ENCODE assay signal across 10 mouse cellular contexts in genomic region chr1:165610321-165610999, GRCm38 (mm10). TPM values are rescaled to one million over a fixed set of nuclear protein-coding genes. Genes with fewer than 3 reads are reported as not detected.
DNase-seq lines count a peak whose midpoint lies in the region; ATAC-seq and TF ChIP-seq lines count a peak whose summit lies in the region.
"Had no signal": no experiment of that assay in that cellular context is flagged by ENCODE, and none has a peak within 500 bp of the region (broad histone marks: within the 10 kb centered on the region; RNA-seq: fewer than 3 reads in every experiment).

No protein-coding gene starts in this region.

- 67% methylated on average over 9 of the region's 9 CpGs for WGBS in heart, embryonic 13.5 days
- 61% methylated on average over 9 of the region's 9 CpGs for WGBS in heart, embryonic 12.5 days
- 49% methylated on average over 9 of the region's 9 CpGs for WGBS in stomach, postnatal 0 days

- H3K27me3 ChIP-seq in heart, embryonic 13.5 days (replicated peaks), result no peaks in the 10 kb centered on the region
- H3K27me3 ChIP-seq in heart, embryonic 12.5 days (replicated peaks), result no peaks in the 10 kb centered on the region
- H3K27me3 ChIP-seq in stomach, postnatal 0 days (ENCODE audit: control insufficient read depth, insufficient read depth, low read length), result no peaks in the 10 kb centered on the region
- H3K27me3 ChIP-seq: liver, embryonic 13.5 days had no signal

- 0 out of 2 replicates have a peak overlapping the region, but pooled peaks have one; percentile 17 for H3K27ac ChIP-seq in heart, embryonic 13.5 days (replicated peaks)
- H3K27ac ChIP-seq in heart, embryonic 12.5 days (ENCODE audit: poor library complexity, severe bottlenecking), result no peak overlapping the region
- 0 out of 2 replicates have a peak overlapping the region, but pooled peaks have one; percentile 25 for H3K27ac ChIP-seq in stomach, postnatal 0 days (replicated peaks)
- H3K27ac ChIP-seq: liver, embryonic 13.5 days had no signal

- no peak overlapping the region for H3K9ac ChIP-seq in heart, embryonic 13.5 days
- no peak overlapping the region for H3K9ac ChIP-seq in heart, embryonic 12.5 days
- H3K9ac ChIP-seq in stomach, postnatal 0 days (ENCODE audit: low read length), result no peak overlapping the region
- H3K9ac ChIP-seq: liver, embryonic 13.5 days had no signal

- no peak overlapping the region for H3K4me3 ChIP-seq in heart, embryonic 13.5 days
- no peak overlapping the region for H3K4me3 ChIP-seq in heart, embryonic 12.5 days
- H3K4me3 ChIP-seq in stomach, postnatal 0 days (ENCODE audit: low read depth, low read length), result no peak overlapping the region
- H3K4me3 ChIP-seq: liver, embryonic 13.5 days had no signal

- H3K9me3 ChIP-seq in heart, embryonic 13.5 days, result 0 out of 2 replicates have a peak, but pooled peaks cover 6% of the 10 kb centered on the region
- peaks cover 4% of the 10 kb centered on the region for H3K9me3 ChIP-seq in heart, embryonic 12.5 days (replicated peaks)
- no peaks in the 10 kb centered on the region for H3K9me3 ChIP-seq in stomach, postnatal 0 days (ENCODE audit: control insufficient read depth, low read length)
- H3K9me3 ChIP-seq: liver, embryonic 13.5 days had no signal

- no peak for ATAC-seq in heart, embryonic 13.5 days (ENCODE audit: extremely low read depth, insufficient number of reproducible peaks, low FRiP score, low TSS enrichment)
- no peak for ATAC-seq in heart, embryonic 12.5 days (ENCODE audit: insufficient number of reproducible peaks, low FRiP score)
- no peak for ATAC-seq in stomach, postnatal 0 days (ENCODE audit: low FRiP score, low TSS enrichment)

- no peak for TF ChIP-seq EP300 in stomach, postnatal 0 days (optimal IDR thresholded peaks at IDR 0.05)

- peak; percentile 48 for DNase-seq in retina, postnatal 1 day
- DNase-seq in retina, embryonic 14.5 days (ENCODE audit: low spot score), result no peak
- peak; percentile 24 for DNase-seq in induced T-regulatory cell, adult 2 months (ENCODE audit: low read depth)
- DNase-seq in stomach, postnatal 0 days (ENCODE audit: low spot score), result no peak
- no peak for DNase-seq in spleen, postnatal 14 days (ENCODE audit: low spot score in 2 of 2)
- no peak for DNase-seq in ovary, postnatal 36 days (ENCODE audit: low spot score)
- DNase-seq: heart, postnatal 14 days; liver, embryonic 13.5 days had no signal

- peaks cover 46% of the 10 kb centered on the region for H3K4me1 ChIP-seq in heart, embryonic 13.5 days
- H3K4me1 ChIP-seq in heart, embryonic 12.5 days (replicated peaks), result peaks cover 38% of the 10 kb centered on the region
- no peaks in the 10 kb centered on the region for H3K4me1 ChIP-seq in stomach, postnatal 0 days (replicated peaks; ENCODE audit: control insufficient read depth, insufficient read depth)

- no peak overlapping the region for H3K4me2 ChIP-seq in heart, embryonic 13.5 days
- H3K4me2 ChIP-seq in heart, embryonic 12.5 days, result no peak overlapping the region
- H3K4me2 ChIP-seq in stomach, postnatal 0 days (replicated peaks; ENCODE audit: low read depth), result no peak overlapping the region
- H3K4me2 ChIP-seq: liver, embryonic 13.5 days had no signal

- H3K36me3 ChIP-seq in heart, embryonic 13.5 days, result peaks cover 53% of the 10 kb centered on the region
- H3K36me3 ChIP-seq in heart, embryonic 12.5 days, result peaks cover 33% of the 10 kb centered on the region
- H3K36me3 ChIP-seq in stomach, postnatal 0 days (ENCODE audit: control insufficient read depth, insufficient read depth, low read length), result peaks cover 5% of the 10 kb centered on the region; the same call in 1 of the 2 replicates

- no peak for TF ChIP-seq CTCF in stomach, postnatal 0 days (IDR thresholded peaks at IDR 0.05; ENCODE audit: low read depth)

RNA-seq across cellular contexts. Expression of gene Mpzl1, which starts 23.9 kb away (rescaled TPM):
- 106 and 116 TPM in 2 replicates for polyA plus RNA-seq in heart, embryonic 13.5 days (2015; fragmentation: Nextera tagmentation; extraction: Ambion mirVana)
- 126 and 135 TPM in 2 replicates for polyA plus RNA-seq in heart, embryonic 12.5 days (2016; fragmentation: Nextera tagmentation; extraction: Ambion mirVana)
- polyA plus RNA-seq in stomach, postnatal 0 days (2015; fragmentation: Nextera tagmentation; extraction: Ambion mirVana), result 71.4 and 76.4 TPM in 2 replicates

Comparison
In these comparisons a context has a peak if more than half of its experiments do, and no peak if none do; other contexts are left out.
1. DNase-seq: peak in retina, postnatal 1 day (single experiment) and induced T-regulatory cell, adult 2 months (single experiment); none in retina, embryonic 14.5 days (single experiment), stomach, postnatal 0 days (single experiment), spleen, postnatal 14 days (0 of 2) and ovary, postnatal 36 days (single experiment).